Mouse (Mus musculus) embryonic facial prominence, embryonic 13.5 days (tissue): ENCODE data around the gene Irf6. TPM values are rescaled to one million over a fixed set of nuclear protein-coding genes. Genes with fewer than 3 reads are reported as not detected.

Source experiments
- ATAC-seq: fragments of 200-750 bp; cut with Nextera tagmentation; 2 replicates; pipeline ENCODE4 v1.8.0; 2017; ENCODE audit warnings: low read depth; ENCODE audit not compliant: insufficient number of reproducible peaks, insufficient read depth, low FRiP score, low TSS enrichment
- H3K27ac ChIP-seq: fragments of 300-500 bp; sonication (generic); 2 replicates; pipeline ENCODE4 v1.5.1; 2015; ENCODE audit warnings: moderate library complexity, mild to moderate bottlenecking, inconsistent platforms
- H3K27me3 ChIP-seq: fragments of 300-500 bp; sonication (generic); 2 replicates; pipeline ENCODE4 v1.6.1; 2015; ENCODE audit warnings: mild to moderate bottlenecking, inconsistent platforms
- H3K36me3 ChIP-seq: fragments of 300-500 bp; sonication (generic); 2 replicates; pipeline ENCODE4 v1.6.1; 2015; ENCODE audit warnings: mild to moderate bottlenecking, inconsistent platforms
- H3K4me1 ChIP-seq: fragments of 300-500 bp; sonication (generic); 2 replicates; pipeline ENCODE4 v1.6.1; 2015; ENCODE audit warnings: inconsistent platforms
- H3K4me2 ChIP-seq: fragments of 300-500 bp; sonication (generic); 2 replicates; pipeline ENCODE4 v1.6.1; 2015; ENCODE audit warnings: moderate library complexity, mild to moderate bottlenecking, inconsistent platforms
- H3K4me3 ChIP-seq: fragments of 300-500 bp; sonication (generic); 2 replicates; pipeline ENCODE4 v1.5.1; 2015; ENCODE audit warnings: mild to moderate bottlenecking, inconsistent platforms
- H3K9ac ChIP-seq: fragments of 300-500 bp; sonication (generic); 2 replicates; pipeline ENCODE4 v1.6.1; 2015; ENCODE audit warnings: mild to moderate bottlenecking, inconsistent platforms
- H3K9me3 ChIP-seq: fragments of 300-500 bp; sonication (generic); 2 replicates; pipeline ENCODE4 v1.6.1; 2016; ENCODE audit warnings: inconsistent platforms
- WGBS: fragments of 180-500 bp; shearing (Covaris S2); methylation state at CpG from one replicate; pipeline ENCODE4 v1.1.7; 2015; ENCODE audit warnings: mixed read lengths; 5-methylcytosine and 5-hydroxymethylcytosine counted together
- polyA plus RNA-seq: library from polyadenylated mRNA; unstranded; fragments of >200 nt; fragmentation: Nextera tagmentation; extraction: Ambion mirVana; gene quantifications from 2 replicates; pipeline ENCODE4 v1.2.1, GENCODE M21; 2015

The Irf6 gene
- polyA plus RNA-seq, 1 experiment from 2014 or later: 33.4 TPM

DNA sequence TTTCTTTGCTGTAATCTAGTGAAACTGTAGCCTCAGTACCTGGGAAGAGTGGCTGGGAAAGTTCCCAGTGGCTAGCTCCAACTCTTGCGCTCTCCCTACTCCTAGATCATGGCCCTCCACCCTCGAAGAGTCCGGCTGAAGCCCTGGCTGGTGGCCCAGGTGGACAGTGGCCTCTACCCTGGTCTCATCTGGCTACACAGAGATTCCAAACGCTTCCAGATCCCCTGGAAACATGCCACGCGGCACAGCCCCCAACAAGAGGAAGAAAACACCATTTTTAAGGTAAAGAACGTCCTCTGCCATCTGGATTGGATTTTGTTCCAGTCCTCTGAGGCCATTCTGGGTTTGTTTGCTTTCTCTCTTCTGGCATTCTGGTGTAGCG is 4.2 kb downstream of the Irf6 start:
- Histone ChIP-seq H3K4me1 (peaks cover 49% of the 10 kb centered on the region), H3K9ac (no peak overlapping the region), H3K9me3 (no peaks in the 10 kb centered on the region), H3K27ac (peak overlapping the region; percentile 87), H3K4me3 (no peak overlapping the region), H3K36me3 (no peaks in the 10 kb centered on the region), H3K4me2 (peak overlapping the region; percentile 64), H3K27me3 (peaks cover 30% of the 10 kb centered on the region)
- 46% methylated on average over 8 of the region's 8 CpGs for WGBS
- ATAC-seq: no peak

DNA sequence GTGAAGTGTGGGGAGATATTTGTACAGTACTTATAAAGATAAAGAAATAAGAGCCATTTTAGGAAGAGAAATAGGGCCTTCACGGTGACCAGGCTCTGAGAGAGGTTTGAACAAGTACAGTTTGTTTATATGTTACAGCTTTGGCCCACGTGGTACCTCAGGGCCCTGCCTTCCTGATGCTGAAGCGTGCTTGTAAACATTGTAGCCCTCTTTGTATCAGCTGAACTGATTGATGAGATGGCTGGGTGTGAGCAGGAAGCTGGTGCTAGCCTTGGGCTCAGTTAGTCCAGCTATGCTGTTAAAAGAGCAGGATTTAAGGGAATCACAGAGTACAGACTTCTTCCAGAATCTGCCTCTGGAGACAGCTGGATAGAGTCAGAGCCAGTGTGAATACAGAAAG is 6.3 kb downstream of the Irf6 start:
- Histone ChIP-seq H3K27ac (no peak overlapping the region), H3K4me1 (peaks cover 37% of the 10 kb centered on the region), H3K9ac (peak overlapping the region; percentile 37; the same call in 1 of the 2 replicates), H3K27me3 (peaks cover 11% of the 10 kb centered on the region), H3K4me2 (no peak overlapping the region), H3K9me3 (no peaks in the 10 kb centered on the region), H3K4me3 (no peak overlapping the region), H3K36me3 (no peaks in the 10 kb centered on the region)
- 50% methylated on average over 3 of the region's 3 CpGs for WGBS
- ATAC-seq: no peak

DNA sequence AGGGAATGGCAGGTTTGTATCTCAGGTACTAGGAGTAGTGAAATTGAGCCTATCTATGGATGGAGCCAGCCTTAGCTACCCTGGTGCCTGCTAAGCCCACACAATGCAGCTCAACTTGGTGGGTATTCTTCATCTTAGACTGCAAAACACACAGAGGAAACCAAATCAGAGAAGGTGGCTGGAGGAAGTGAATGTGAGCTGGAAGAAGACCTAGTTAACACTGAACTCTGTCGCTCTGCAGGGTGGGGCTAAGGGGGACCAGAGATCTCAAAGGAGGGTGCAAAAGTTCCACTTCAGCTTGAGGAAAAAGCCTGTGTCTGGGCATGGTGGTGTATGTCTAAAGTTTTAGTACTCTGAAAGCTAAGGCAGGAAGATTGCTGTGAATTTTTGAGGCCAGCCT is 6.7 kb downstream of the Irf6 start:
- H3K36me3 ChIP-seq: no peaks in the 10 kb centered on the region
- peaks cover 6% of the 10 kb centered on the region for H3K27me3 ChIP-seq
- ATAC-seq: no peak
- WGBS: 67% methylated on average over 1 of the region's 1 CpGs
- peaks cover 33% of the 10 kb centered on the region for H3K4me1 ChIP-seq
- H3K27ac ChIP-seq: no peak overlapping the region
- no peaks in the 10 kb centered on the region for H3K9me3 ChIP-seq
- H3K4me2 ChIP-seq: no peak overlapping the region
- no peak overlapping the region for H3K4me3 ChIP-seq
- peak overlapping the region; percentile 37; the same call in 1 of the 2 replicates for H3K9ac ChIP-seq

DNA sequence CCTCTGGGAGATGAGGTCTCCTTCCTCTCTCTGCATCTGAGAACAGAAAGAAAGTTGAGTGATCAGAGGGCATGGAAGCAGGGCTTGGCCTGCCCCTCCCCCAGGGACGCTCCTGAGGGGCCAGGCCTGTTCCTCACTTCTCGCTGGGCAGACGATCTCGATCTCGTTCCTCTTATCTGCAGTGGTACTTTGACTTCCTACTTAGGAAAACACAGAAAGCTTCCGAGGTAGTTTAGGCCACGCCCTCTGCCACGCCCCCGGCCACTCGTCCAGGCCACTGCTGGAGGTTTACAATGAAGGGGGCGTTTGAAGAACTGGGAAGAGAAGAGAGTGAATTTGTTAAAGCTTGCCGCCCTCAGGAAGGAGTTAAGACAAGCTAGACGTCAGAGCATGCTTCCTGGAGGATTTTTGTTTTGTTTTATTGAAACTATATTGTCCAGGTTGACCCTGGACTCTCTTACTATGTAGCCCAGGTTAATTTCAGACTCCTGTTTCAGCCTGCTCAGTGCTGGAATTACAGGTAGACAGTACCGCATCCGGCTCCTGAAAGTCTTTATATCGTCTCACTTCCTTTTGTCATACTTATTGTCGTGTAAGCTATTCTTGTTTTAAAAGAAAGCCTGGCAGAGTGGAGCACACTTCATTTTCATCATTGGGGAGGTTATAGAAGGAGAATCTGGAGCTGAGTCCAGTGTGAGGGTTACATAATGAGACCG is 7.6 kb downstream of the Irf6 start:
- Histone ChIP-seq H3K9me3 (no peaks in the 10 kb centered on the region), H3K4me2 (peak overlapping the region; percentile 54), H3K36me3 (no peaks in the 10 kb centered on the region), H3K4me3 (peak overlapping the region; percentile 22), H3K9ac (peak overlapping the region; percentile 54; the same call in 1 of the 2 replicates), H3K27ac (no peak overlapping the region), H3K4me1 (peaks cover 31% of the 10 kb centered on the region), H3K27me3 (no peaks in the 10 kb centered on the region)
- no peak for ATAC-seq
- WGBS: 16% methylated on average over 18 of the region's 18 CpGs

DNA sequence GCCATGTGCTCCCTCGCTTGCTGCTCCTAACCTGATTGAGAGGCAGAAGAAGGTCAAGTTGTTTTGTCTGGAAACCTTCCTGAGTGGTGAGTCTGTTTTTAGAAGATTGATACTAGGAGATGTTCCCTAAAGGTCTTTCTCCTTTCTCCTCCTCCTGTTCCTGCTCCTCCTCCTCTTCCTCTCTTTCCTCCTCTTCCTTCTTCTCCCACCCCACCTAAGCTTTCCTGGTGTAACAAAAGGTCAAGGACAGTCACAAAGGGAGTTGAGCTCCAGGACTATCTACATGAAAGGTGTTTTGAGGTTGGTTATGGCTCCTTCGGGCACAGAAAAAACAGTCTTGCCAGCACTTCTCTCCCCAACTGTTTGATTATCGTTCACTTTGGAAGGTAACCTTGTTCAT is 14.8 kb downstream of the Irf6 start, which contains the start of gene A130010J15Rik:
A130010J15Rik (plus strand) TSS at position 301 of the 400 bp plus-strand sequence.
- Histone ChIP-seq H3K4me1 (peaks cover 12% of the 10 kb centered on the region), H3K4me2 (no peak within 1 kb of the TSS), H3K9ac (no peak within 1 kb of the TSS), H3K27ac (peak within 1 kb of the TSS; percentile 41; the same call in 1 of the 2 replicates), H3K9me3 (no peaks in the 10 kb centered on the region), H3K4me3 (no peak within 1 kb of the TSS), H3K27me3 (no peaks in the 10 kb centered on the region), H3K36me3 (peaks cover 5% of the 10 kb centered on the region; the same call in 1 of the 2 replicates)
- ATAC-seq: no peak
- WGBS: 89% methylated on average over 3 of the region's 3 CpGs

DNA sequence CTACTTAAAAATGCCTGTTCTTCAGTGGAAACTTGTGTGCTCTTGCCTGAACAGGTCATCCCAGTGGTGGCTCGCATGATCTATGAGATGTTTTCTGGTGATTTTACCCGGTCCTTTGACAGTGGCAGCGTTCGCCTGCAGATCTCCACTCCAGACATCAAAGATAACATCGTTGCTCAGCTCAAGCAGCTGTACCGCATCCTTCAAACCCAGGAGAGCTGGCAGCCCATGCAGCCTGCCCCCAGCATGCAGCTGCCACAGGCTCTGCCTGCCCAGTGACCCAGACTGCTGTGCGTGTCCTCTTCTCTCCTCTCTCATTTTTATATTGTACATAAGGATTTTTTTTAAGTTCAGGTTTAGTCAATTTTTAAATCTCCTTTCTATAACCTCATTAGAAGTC is 16.3 kb downstream of the Irf6 start:
- Histone ChIP-seq H3K4me3 (no peak overlapping the region), H3K27me3 (no peaks in the 10 kb centered on the region), H3K4me1 (peaks cover 19% of the 10 kb centered on the region), H3K4me2 (no peak overlapping the region), H3K9ac (no peak overlapping the region), H3K36me3 (peaks cover 5% of the 10 kb centered on the region; the same call in 1 of the 2 replicates), H3K27ac (peak overlapping the region; percentile 41; the same call in 1 of the 2 replicates), H3K9me3 (no peaks in the 10 kb centered on the region)
- 73% methylated on average over 7 of the region's 7 CpGs for WGBS
- ATAC-seq: no peak

DNA sequence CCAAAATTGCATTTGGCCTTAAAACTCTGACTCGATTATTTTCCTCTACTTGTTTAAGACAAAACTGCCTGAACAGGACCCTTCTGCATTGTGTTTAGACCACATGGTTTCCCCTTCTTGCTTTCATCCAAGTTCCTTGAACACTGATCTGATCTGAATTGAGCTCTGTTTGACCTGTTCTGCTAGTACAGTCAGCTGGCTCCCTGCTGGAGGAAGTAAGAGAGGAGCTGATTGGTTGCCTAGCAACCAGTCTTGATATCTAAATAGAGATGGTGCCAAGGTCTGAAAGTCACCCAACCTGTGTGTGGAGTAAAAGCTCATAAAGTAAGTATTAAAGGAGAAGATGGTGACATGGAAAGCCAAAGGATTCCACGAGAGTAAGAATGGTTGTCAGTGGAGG is 16.9 kb downstream of the Irf6 start:
- no peak for ATAC-seq
- H3K36me3 ChIP-seq: peaks cover 5% of the 10 kb centered on the region
- H3K9me3 ChIP-seq: no peaks in the 10 kb centered on the region
- peaks cover 26% of the 10 kb centered on the region for H3K4me1 ChIP-seq
- H3K4me3 ChIP-seq: no peak overlapping the region
- H3K27ac ChIP-seq: no peak overlapping the region
- no peak overlapping the region for H3K9ac ChIP-seq
- H3K27me3 ChIP-seq: no peaks in the 10 kb centered on the region
- H3K4me2 ChIP-seq: no peak overlapping the region
- WGBS: 80% methylated on average over 2 of the region's 2 CpGs

DNA sequence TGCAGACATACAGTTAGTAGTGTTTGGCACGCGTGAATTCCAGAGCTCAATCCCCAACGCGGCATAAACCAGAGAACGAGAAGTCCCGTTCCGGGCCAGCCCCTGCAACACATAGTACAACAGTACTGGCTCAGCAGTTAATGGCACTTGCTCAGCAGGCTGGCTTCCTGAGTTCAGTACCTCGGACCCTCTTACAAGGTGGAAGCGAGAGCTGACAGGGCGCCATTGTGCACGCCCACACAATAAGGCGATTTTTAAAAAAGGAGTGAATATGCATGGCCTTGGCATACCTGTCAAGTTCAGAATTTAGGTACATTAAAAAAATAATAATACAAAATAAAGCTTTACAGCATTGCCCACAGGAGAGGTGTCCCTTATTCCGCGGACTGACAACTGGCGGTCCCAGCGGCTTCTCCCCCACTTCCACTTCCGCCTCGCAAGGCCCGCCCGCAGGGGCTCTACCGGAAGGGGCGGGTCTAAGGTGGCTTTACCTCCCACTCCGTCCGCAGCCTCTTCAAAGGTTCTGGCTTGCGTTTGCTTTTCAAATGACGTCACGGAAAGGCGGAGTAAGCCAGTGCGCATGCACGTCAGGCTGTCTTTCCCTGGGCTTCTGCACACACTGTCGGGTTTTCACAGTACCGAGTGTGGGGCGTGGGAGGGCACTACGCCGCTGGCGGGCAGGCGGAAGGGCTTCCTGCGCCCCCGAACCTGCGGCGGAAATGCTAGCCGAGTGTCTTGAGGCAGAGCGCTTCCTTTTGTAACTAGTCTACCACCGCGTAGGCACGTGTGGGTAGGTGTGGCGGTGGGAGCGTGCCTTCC is 20.3 kb downstream of the Irf6 start:
- WGBS: under 1% methylated on average over 48 of the region's 48 CpGs

DNA sequence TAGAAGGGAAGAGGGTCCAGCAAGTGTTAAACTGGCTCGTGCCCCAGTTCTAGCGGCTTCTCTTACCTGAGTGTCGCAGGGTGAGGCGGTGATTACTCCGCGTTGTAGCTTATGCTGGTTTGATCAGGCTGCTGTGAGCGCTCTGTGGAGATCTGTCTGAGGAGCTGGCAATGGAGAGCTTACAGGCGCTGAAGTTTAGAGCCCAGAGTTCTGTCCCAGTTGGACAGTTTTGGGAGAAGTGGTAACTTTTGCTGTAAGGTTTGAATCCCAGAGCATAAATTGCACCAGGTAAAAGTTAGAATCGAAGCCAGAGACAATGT is 20.9 kb downstream of the Irf6 start:
- Histone ChIP-seq H3K36me3 (no peaks in the 10 kb centered on the region; the same call in 1 of the 2 replicates), H3K27ac (peak overlapping the region; percentile 87), H3K4me2 (peak overlapping the region; percentile 69), H3K4me1 (peaks cover 39% of the 10 kb centered on the region), H3K9me3 (no peaks in the 10 kb centered on the region), H3K4me3 (peak overlapping the region; percentile 70), H3K9ac (peak overlapping the region; percentile 82), H3K27me3 (no peaks in the 10 kb centered on the region)
- 0 out of 2 replicates have a peak, but pooled peaks have one; percentile 39 for ATAC-seq
- WGBS: 22% methylated on average over 9 of the region's 9 CpGs

More for the DNA sequence above, 20.3 kb downstream of the Irf6 start:
- Histone ChIP-seq H3K36me3 (no peaks in the 10 kb centered on the region; the same call in 1 of the 2 replicates), H3K27ac (peak overlapping the region; percentile 87), H3K9ac (peak overlapping the region; percentile 82), H3K4me3 (peak overlapping the region; percentile 70), H3K4me2 (peak overlapping the region; percentile 69), H3K9me3 (no peaks in the 10 kb centered on the region), H3K4me1 (peaks cover 37% of the 10 kb centered on the region), H3K27me3 (no peaks in the 10 kb centered on the region)
- peak; percentile 97 for ATAC-seq

DNA sequence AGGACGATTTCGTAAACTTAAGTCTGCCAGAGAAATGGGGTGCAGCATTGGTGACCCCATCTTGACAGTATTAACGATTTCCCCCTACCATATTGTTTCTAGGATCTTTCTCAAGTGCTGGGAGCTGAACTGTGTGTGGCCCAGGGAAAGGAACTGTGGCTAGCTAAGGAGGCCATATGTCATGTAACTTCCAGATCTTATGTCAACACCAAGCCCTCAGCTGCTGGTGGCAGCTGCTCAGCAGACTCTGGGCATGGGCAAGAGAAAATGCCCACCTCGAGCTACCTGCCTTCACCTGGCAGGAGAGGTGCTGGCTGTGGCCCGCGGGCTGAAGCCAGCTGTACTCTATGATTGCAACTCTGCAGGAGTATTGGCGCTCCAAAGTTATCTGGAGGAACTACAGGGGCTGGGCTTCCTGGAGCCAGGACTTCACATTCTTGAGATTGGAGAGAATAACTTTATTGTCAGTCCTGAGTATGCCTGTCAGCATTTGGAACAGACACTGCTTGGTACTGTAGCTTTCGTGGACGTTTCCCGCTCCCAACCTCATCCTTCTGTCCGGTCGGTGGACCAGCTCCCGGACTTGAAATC is 21.3 kb downstream of the Irf6 start:
- Histone ChIP-seq H3K9ac (peak overlapping the region; percentile 82), H3K4me3 (peak overlapping the region; percentile 70), H3K4me2 (peak overlapping the region; percentile 69), H3K4me1 (peaks cover 39% of the 10 kb centered on the region), H3K36me3 (no peaks in the 10 kb centered on the region; the same call in 1 of the 2 replicates), H3K27ac (peak overlapping the region; percentile 87), H3K9me3 (no peaks in the 10 kb centered on the region), H3K27me3 (no peaks in the 10 kb centered on the region)
- ATAC-seq: no peak
- 88% methylated on average over 13 of the region's 13 CpGs for WGBS

DNA sequence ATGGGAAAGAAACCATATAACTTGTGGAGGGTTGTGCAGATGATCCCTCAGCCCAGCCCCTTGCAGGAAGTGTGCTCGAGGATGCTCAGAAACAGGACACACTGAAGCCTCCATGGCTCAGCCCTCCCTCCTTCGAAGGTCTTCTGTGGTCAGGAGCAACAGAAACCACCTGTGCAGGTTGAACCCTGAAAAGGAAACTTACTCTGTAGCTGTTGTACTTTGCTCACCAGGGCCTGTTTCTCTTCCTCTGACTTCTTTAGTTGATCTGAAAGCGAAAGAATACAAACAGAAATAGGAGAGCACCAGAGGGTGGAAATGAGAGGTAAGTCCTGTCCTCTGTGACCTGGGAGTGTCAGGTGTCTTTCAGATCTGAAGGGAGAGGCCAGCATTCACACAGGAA is 28.2 kb downstream of the Irf6 start:
- H3K27ac ChIP-seq: no peak overlapping the region

More for the DNA sequence above, 28.2 kb downstream of the Irf6 start:
- H3K27me3 ChIP-seq: no peaks in the 10 kb centered on the region
- 75% methylated on average over 3 of the region's 3 CpGs for WGBS
- no peak overlapping the region for H3K4me3 ChIP-seq
- H3K4me1 ChIP-seq: peaks cover 14% of the 10 kb centered on the region
- H3K36me3 ChIP-seq: no peaks in the 10 kb centered on the region
- H3K4me2 ChIP-seq: no peak overlapping the region
- H3K9ac ChIP-seq: no peak overlapping the region
- no peaks in the 10 kb centered on the region for H3K9me3 ChIP-seq
- no peak for ATAC-seq
